Mouse (Mus musculus) cerebellum, adult 2 months (tissue): ENCODE measurements around the gene Coq7.

ENCODE experiments used
- CTCF ChIP-seq: fragments of 200-500 bp; IDR thresholded peaks from 2 replicates; pipeline ENCODE4 v1.5.1; 2011; ENCODE audit warnings: low read depth, mild to moderate bottlenecking, control low read depth, low read length, moderate library complexity, borderline replicate concordance; ENCODE audit not compliant: insufficient read depth
- POLR2A ChIP-seq: fragments of 200-500 bp; IDR thresholded peaks from 2 replicates; pipeline ENCODE4 v1.6.1; 2011; ENCODE audit warnings: low read length, control low read depth, borderline replicate concordance; ENCODE audit not compliant: insufficient read depth

- TF ChIP-seq POLR2A, result no peak
- TF ChIP-seq CTCF, result no peak
Measured at GRCm38 (mm10) chr7:118462818-118463762, 70.1 kb downstream of the Coq7 start.
